Mouse (Mus musculus): Measurements from ENCODE around the gene Baiap2.

DNA sequence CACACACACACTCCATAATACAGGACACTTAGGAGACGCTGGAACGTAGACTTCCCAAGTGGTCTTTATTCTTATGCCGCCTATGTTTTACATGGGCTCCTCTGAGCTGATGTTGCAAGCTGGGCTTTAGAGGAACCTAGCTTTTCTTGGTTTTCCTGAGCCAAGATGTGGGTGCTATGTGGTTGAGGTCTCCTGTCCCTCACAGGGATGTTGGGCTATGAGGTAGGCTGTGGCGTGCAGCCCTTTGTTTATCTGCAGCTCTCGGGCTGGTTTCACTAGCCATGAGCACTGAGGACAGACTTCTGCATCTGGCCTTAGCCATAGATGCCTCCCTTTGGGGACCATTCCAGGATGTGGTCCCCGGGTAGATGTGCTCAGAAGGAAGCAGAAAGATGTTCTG lies 18.1 kb downstream of the Baiap2 start:
- TF ChIP-seq CTCF (conservative IDR thresholded peaks at IDR 0.05; ENCODE audit: low read length) (no peak), NANOG (IDR thresholded peaks at IDR 0.05; ENCODE audit: borderline replicate concordance, low read length) (no peak), POU5F1 (IDR thresholded peaks at IDR 0.05; ENCODE audit: borderline replicate concordance, low read length) (no peak)

All from E14TG2a.4 (cell line).